Mouse (Mus musculus): Measurements from ENCODE around the gene Pak1ip1. TPM values are rescaled to one million over a fixed set of nuclear protein-coding genes. Genes with fewer than 3 reads are reported as not detected.

Pak1ip1 gene
- total and polyA plus RNA-seq, 3 experiments = 21.2 to 27.5 (median 26.7) TPM

- intact Hi-C loops (cut with DNase I) = no loop called here
- H3K27ac ChIP-seq = no peak overlapping the region
- no peak overlapping the region for H3K9ac ChIP-seq (ENCODE audit: low read depth, low read length)
- no peaks in the 10 kb centered on the region for H3K36me3 ChIP-seq (ENCODE audit: control insufficient read depth, insufficient read depth, low read length)
- H3K4me1 ChIP-seq (ENCODE audit: control insufficient read depth, insufficient read depth, low read length) = peaks cover 5% of the 10 kb centered on the region
- DNase-seq = no peak
- no peak overlapping the region for H3K4me3 ChIP-seq
- TF ChIP-seq CTCF (IDR thresholded peaks at IDR 0.05) (no peak), POLR2A (IDR thresholded peaks at IDR 0.05; ENCODE audit: insufficient read depth, low read depth, low read length) (no peak), EP300 (IDR thresholded peaks at IDR 0.05; ENCODE audit: insufficient read depth, low read depth, low read length) (no peak)
- H3K79me2 ChIP-seq (replicated peaks; ENCODE audit: control insufficient read depth, insufficient read depth, low read length) = no peaks in the 10 kb centered on the region
- H3K27me3 ChIP-seq (ENCODE audit: control insufficient read depth, insufficient read depth, low read length) = no peaks in the 10 kb centered on the region
- 88% methylated on average over 13 of the region's 13 CpGs for WGBS
These were observed 18.2 kb downstream of the Pak1ip1 start for GRCm38 (mm10) chr13:41018756-41019591.

GRCm38 (mm10) chr13:41020494-41020893 lies 19.7 kb downstream of the Pak1ip1 start:
- DNase-seq = no peak
- H3K4me1 ChIP-seq (ENCODE audit: control insufficient read depth, insufficient read depth, low read length) = peaks cover 5% of the 10 kb centered on the region
- intact Hi-C loops (cut with DNase I) = no loop called here
- no peak for TF ChIP-seq CTCF (IDR thresholded peaks at IDR 0.05)
- TF ChIP-seq EP300 (IDR thresholded peaks at IDR 0.05; ENCODE audit: insufficient read depth, low read depth, low read length) = no peak
- no peak for TF ChIP-seq POLR2A (IDR thresholded peaks at IDR 0.05; ENCODE audit: insufficient read depth, low read depth, low read length)
- H3K9ac ChIP-seq (ENCODE audit: low read depth, low read length) = no peak overlapping the region
- H3K4me3 ChIP-seq = no peak overlapping the region
- H3K79me2 ChIP-seq (replicated peaks; ENCODE audit: control insufficient read depth, insufficient read depth, low read length) = no peaks in the 10 kb centered on the region
- no peaks in the 10 kb centered on the region for H3K36me3 ChIP-seq (ENCODE audit: control insufficient read depth, insufficient read depth, low read length)
- H3K27ac ChIP-seq = no peak overlapping the region
- WGBS = 55% methylated on average over 7 of the region's 7 CpGs
- H3K27me3 ChIP-seq (ENCODE audit: control insufficient read depth, insufficient read depth, low read length) = no peaks in the 10 kb centered on the region

DNA sequence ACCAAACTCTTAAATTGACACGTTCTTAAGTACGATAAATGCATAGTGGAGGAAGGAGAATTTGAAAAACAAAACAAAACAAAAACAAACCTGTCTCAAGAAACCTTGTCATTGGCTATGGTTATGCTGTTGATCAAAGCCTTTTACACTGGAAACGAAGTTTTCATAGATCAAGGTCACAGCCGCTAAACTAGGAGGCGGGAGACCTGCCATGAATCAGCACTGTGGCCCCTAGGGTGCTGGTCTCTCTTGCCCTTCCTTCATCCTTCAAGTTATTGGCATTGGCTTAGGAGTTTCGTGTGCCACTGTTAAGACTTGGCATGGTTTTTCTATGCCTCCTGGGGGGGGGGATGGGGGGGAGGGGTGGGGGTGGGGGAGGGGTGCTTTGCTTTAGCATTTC lies 20.8 kb downstream of the Pak1ip1 start:
- peaks cover 5% of the 10 kb centered on the region for H3K4me1 ChIP-seq (ENCODE audit: control insufficient read depth, insufficient read depth, low read length)
- H3K27ac ChIP-seq = no peak overlapping the region
- 81% methylated on average over 6 of the region's 6 CpGs for WGBS
- H3K9ac ChIP-seq (ENCODE audit: low read depth, low read length) = no peak overlapping the region
- H3K27me3 ChIP-seq (ENCODE audit: control insufficient read depth, insufficient read depth, low read length) = no peaks in the 10 kb centered on the region
- TF ChIP-seq EP300 (IDR thresholded peaks at IDR 0.05; ENCODE audit: insufficient read depth, low read depth, low read length) (no peak), POLR2A (IDR thresholded peaks at IDR 0.05; ENCODE audit: insufficient read depth, low read depth, low read length) (no peak), CTCF (IDR thresholded peaks at IDR 0.05) (no peak)
- no peak overlapping the region for H3K4me3 ChIP-seq
- intact Hi-C loops (cut with DNase I) = no loop called here
- H3K79me2 ChIP-seq (replicated peaks; ENCODE audit: control insufficient read depth, insufficient read depth, low read length) = no peaks in the 10 kb centered on the region
- H3K36me3 ChIP-seq (ENCODE audit: control insufficient read depth, insufficient read depth, low read length) = no peaks in the 10 kb centered on the region
- DNase-seq = no peak

GRCm38 (mm10) chr13:41022099-41022498 lies 21.3 kb downstream of the Pak1ip1 start:
- peaks cover 1% of the 10 kb centered on the region for H3K4me1 ChIP-seq (ENCODE audit: control insufficient read depth, insufficient read depth, low read length)
- no peak overlapping the region for H3K9ac ChIP-seq (ENCODE audit: low read depth, low read length)
- intact Hi-C loops (cut with DNase I) = no loop called here
- H3K4me3 ChIP-seq = no peak overlapping the region
- DNase-seq = no peak
- H3K36me3 ChIP-seq (ENCODE audit: control insufficient read depth, insufficient read depth, low read length) = no peaks in the 10 kb centered on the region
- H3K27me3 ChIP-seq (ENCODE audit: control insufficient read depth, insufficient read depth, low read length) = no peaks in the 10 kb centered on the region
- no peaks in the 10 kb centered on the region for H3K79me2 ChIP-seq (replicated peaks; ENCODE audit: control insufficient read depth, insufficient read depth, low read length)
- 77% methylated on average over 13 of the region's 13 CpGs for WGBS
- TF ChIP-seq POLR2A (IDR thresholded peaks at IDR 0.05; ENCODE audit: insufficient read depth, low read depth, low read length) (no peak), CTCF (IDR thresholded peaks at IDR 0.05) (no peak), EP300 (IDR thresholded peaks at IDR 0.05; ENCODE audit: insufficient read depth, low read depth, low read length) (no peak)
- H3K27ac ChIP-seq = no peak overlapping the region

- no peak overlapping the region for H3K4me3 ChIP-seq
- no peaks in the 10 kb centered on the region for H3K4me1 ChIP-seq (ENCODE audit: control insufficient read depth, insufficient read depth, low read length)
- no peaks in the 10 kb centered on the region for H3K27me3 ChIP-seq (ENCODE audit: control insufficient read depth, insufficient read depth, low read length)
- no peaks in the 10 kb centered on the region for H3K79me2 ChIP-seq (replicated peaks; ENCODE audit: control insufficient read depth, insufficient read depth, low read length)
- no peak for DNase-seq
- intact Hi-C loops (cut with DNase I) = no loop called here
- 63% methylated on average over 5 of the region's 5 CpGs for WGBS
- no peak overlapping the region for H3K27ac ChIP-seq
- no peak overlapping the region for H3K9ac ChIP-seq (ENCODE audit: low read depth, low read length)
- TF ChIP-seq EP300 (IDR thresholded peaks at IDR 0.05; ENCODE audit: insufficient read depth, low read depth, low read length) (no peak), CTCF (IDR thresholded peaks at IDR 0.05) (no peak), POLR2A (IDR thresholded peaks at IDR 0.05; ENCODE audit: insufficient read depth, low read depth, low read length) (no peak)
- no peaks in the 10 kb centered on the region for H3K36me3 ChIP-seq (ENCODE audit: control insufficient read depth, insufficient read depth, low read length)
These were observed 29.3 kb downstream of the Pak1ip1 start for GRCm38 (mm10) chr13:41030098-41030497.

GRCm38 (mm10) chr13:41042511-41042910 lies 41.7 kb downstream of the Pak1ip1 start:
- TF ChIP-seq CTCF (IDR thresholded peaks at IDR 0.05) (no peak), EP300 (IDR thresholded peaks at IDR 0.05; ENCODE audit: insufficient read depth, low read depth, low read length) (no peak), POLR2A (IDR thresholded peaks at IDR 0.05; ENCODE audit: insufficient read depth, low read depth, low read length) (no peak)
- no peak overlapping the region for H3K4me3 ChIP-seq
- no peaks in the 10 kb centered on the region for H3K36me3 ChIP-seq (ENCODE audit: control insufficient read depth, insufficient read depth, low read length)
- H3K4me1 ChIP-seq (ENCODE audit: control insufficient read depth, insufficient read depth, low read length) = no peaks in the 10 kb centered on the region
- H3K27me3 ChIP-seq (ENCODE audit: control insufficient read depth, insufficient read depth, low read length) = no peaks in the 10 kb centered on the region
- DNase-seq = no peak
- WGBS = 81% methylated on average over 4 of the region's 4 CpGs
- H3K9ac ChIP-seq (ENCODE audit: low read depth, low read length) = no peak overlapping the region
- no peak overlapping the region for H3K27ac ChIP-seq
- intact Hi-C loops (cut with DNase I) = no loop called here
- H3K79me2 ChIP-seq (replicated peaks; ENCODE audit: control insufficient read depth, insufficient read depth, low read length) = no peaks in the 10 kb centered on the region
